Mouse (Mus musculus) right cerebral cortex, postnatal 36 days (tissue): ENCODE measurements around the gene Fgf8.

Source experiments
- DNase-seq, 2 experiments: peaks; one replicate each; pipeline ENCODE4 v3.0.0; 2022; ENCODE audit warnings: low spot score in 2 of 2, mixed read lengths in 1 of 2

Gene Fgf8

GRCm38 (mm10) chr19:45748691-45749242 lies 6.1 kb upstream of the Fgf8 start:
- DNase-seq: no peak

- DNase-seq: no peak
Observed at GRCm38 (mm10) chr19:45748206-45748605, 5.5 kb upstream of the Fgf8 start.

GRCm38 (mm10) chr19:45747028-45747867 lies 4.5 kb upstream of the Fgf8 start:
- peak; percentile 72 to 81 for DNase-seq

- DNase-seq: peak; percentile 55 to 59
Observed at GRCm38 (mm10) chr19:45746153-45747020, 3.7 kb upstream of the Fgf8 start.

GRCm38 (mm10) chr19:45745344-45746152 lies 2.8 kb upstream of the Fgf8 start:
- DNase-seq: no peak

GRCm38 (mm10) chr19:45743619-45744018 lies 904 bp upstream of the Fgf8 start:
- DNase-seq: no peak

- DNase-seq: no peak
Observed at GRCm38 (mm10) chr19:45742984-45743575, 365 bp upstream of the Fgf8 start.

GRCm38 (mm10) chr19:45741431-45742217 lies 1.1 kb downstream of the Fgf8 start:
- no peak for DNase-seq

- no peak for DNase-seq
Observed at GRCm38 (mm10) chr19:45740817-45741216, 1.9 kb downstream of the Fgf8 start.

- no peak for DNase-seq
Observed at GRCm38 (mm10) chr19:45740233-45740632, 2.5 kb downstream of the Fgf8 start.

GRCm38 (mm10) chr19:45738521-45738920 lies 4.2 kb downstream of the Fgf8 start:
- DNase-seq: no peak

- DNase-seq: no peak
Observed at GRCm38 (mm10) chr19:45737846-45738484, 4.8 kb downstream of the Fgf8 start.

- DNase-seq: no peak
Observed at GRCm38 (mm10) chr19:45737208-45737845, 5.4 kb downstream of the Fgf8 start.

- no peak for DNase-seq
Observed at GRCm38 (mm10) chr19:45736855-45737207, 5.9 kb downstream of the Fgf8 start.

GRCm38 (mm10) chr19:45736241-45736640 lies 6.5 kb downstream of the Fgf8 start:
- no peak for DNase-seq

GRCm38 (mm10) chr19:45734762-45735161 lies 8.0 kb downstream of the Fgf8 start:
- no peak for DNase-seq

GRCm38 (mm10) chr19:45734191-45734590 lies 8.5 kb downstream of the Fgf8 start:
- no peak for DNase-seq

GRCm38 (mm10) chr19:45733564-45733963 lies 9.2 kb downstream of the Fgf8 start:
- DNase-seq: no peak

GRCm38 (mm10) chr19:45731658-45732057 lies 11.1 kb downstream of the Fgf8 start:
- DNase-seq: no peak
